Mouse (Mus musculus): ENCODE data around the gene Rgs3. TPM values are rescaled to one million over a fixed set of nuclear protein-coding genes. Genes with fewer than 3 reads are reported as not detected.

Rgs3 gene
- polyA plus RNA-seq, 1 experiment, result 43.1 TPM

DNA sequence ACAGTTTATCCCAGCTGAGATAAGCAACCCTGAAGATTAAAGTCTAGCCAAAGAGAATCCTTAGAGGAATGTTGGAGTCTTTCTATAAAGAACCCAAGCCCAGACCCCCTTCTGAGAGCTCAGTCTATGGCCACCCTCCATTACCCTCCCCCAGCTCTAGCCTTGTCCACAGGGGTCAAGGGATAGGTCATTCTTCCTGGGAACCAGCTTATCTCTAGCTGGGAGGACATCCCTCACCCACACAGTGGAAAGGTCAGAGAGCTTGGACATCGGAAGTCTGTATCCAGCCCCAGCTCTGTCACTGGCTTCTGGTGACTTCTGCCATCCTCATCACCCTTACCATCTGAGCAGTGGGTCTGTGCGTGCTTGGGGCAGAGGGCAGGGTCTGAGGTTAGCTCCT, 75.2 kb downstream of the Rgs3 start:
- Histone ChIP-seq H3K4me1 (ENCODE audit: control insufficient read depth, insufficient read depth, low read length) (peaks cover 9% of the 10 kb centered on the region; the same call in 1 of the 2 replicates), H3K27me3 (replicated peaks; ENCODE audit: control insufficient read depth, insufficient read depth, low read length) (no peaks in the 10 kb centered on the region), H3K4me3 (ENCODE audit: insufficient read depth, low read depth, low read length) (no peak overlapping the region), H3K27ac (ENCODE audit: insufficient read depth, low read depth, low read length) (no peak overlapping the region), H3K36me3 (ENCODE audit: control insufficient read depth, insufficient read depth, low read length) (no peaks in the 10 kb centered on the region)
- TF ChIP-seq CTCF (conservative IDR thresholded peaks at IDR 0.05; ENCODE audit: insufficient read depth, insufficient read length, low read depth, low read length) (no peak), POLR2A (IDR thresholded peaks at IDR 0.05; ENCODE audit: low read depth, low read length) (no peak)
- no peak for DNase-seq
- 75% methylated on average over 2 of the region's 2 CpGs for WGBS

DNA sequence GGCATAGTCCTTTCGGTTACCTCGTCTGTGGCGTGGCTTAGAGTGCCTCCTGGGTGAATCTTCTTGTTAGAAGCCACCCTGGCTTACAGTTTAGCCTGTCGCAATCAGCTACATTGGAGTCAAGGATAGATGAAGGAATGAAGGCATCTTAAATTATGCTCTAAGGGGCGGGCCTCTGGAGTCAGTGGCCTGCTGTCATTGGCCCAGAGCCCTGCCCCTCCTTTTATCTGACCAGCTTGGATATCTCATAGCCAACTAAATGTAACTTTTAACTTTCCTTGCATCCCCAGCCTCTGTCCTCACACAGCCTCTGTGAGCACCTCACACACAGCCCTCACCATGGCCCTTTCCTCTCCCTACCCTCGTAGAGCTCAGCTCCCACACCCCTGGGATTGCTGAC, 76.4 kb downstream of the Rgs3 start:
- DNase-seq, result no peak
- 87% methylated on average over 6 of the region's 6 CpGs for WGBS
- Histone ChIP-seq H3K4me1 (ENCODE audit: control insufficient read depth, insufficient read depth, low read length) (peaks cover 6% of the 10 kb centered on the region; the same call in 1 of the 2 replicates), H3K4me3 (ENCODE audit: insufficient read depth, low read depth, low read length) (no peak overlapping the region), H3K27me3 (replicated peaks; ENCODE audit: control insufficient read depth, insufficient read depth, low read length) (no peaks in the 10 kb centered on the region), H3K27ac (ENCODE audit: insufficient read depth, low read depth, low read length) (no peak overlapping the region), H3K36me3 (ENCODE audit: control insufficient read depth, insufficient read depth, low read length) (no peaks in the 10 kb centered on the region)
- TF ChIP-seq POLR2A (IDR thresholded peaks at IDR 0.05; ENCODE audit: low read depth, low read length) (no peak), CTCF (conservative IDR thresholded peaks at IDR 0.05; ENCODE audit: insufficient read depth, insufficient read length, low read depth, low read length) (no peak)

- peak; percentile 84 for DNase-seq
- no peak overlapping the region for H3K27ac ChIP-seq (ENCODE audit: insufficient read depth, low read depth, low read length)
- 60% methylated on average over 4 of the region's 4 CpGs for WGBS
Measured at GRCm38 (mm10) chr4:62637856-62638604, 78.4 kb downstream of the Rgs3 start.

DNA sequence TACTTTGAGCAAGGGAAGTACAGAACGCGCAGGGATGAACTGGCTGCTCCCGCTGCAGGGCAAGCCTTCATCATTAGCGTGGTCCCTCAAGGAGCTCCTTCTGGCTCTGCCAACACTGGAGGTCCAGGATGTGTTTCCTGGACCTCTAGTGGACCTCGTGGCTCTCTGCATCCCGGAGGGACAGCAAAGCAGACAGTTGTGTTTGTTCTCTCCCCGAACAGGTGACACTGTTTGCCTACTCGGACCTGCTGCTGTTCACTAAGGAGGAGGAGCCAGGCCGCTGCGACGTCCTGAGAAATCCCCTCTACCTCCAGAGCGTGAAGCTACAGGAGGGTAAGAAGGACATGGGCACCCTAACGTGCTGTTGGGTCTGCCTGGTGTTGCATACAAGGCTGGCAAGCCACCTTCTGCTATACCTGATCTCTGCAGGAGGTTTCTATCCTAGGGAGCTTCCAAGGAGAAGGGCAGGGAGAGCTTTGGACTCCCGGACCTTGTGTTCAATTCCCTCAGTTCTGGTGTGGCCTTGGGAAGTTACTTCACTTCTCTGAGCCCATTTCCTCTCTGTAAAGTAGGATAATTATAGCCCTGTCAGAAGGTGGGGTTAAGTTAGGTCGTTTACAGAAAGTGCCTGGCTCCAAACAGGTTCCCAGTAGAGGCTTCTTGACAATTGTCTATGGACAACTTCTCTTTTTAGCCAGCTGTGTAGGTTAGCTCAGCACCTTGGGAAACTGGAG, 81.0 kb downstream of the Rgs3 start:
- Histone ChIP-seq H3K36me3 (ENCODE audit: control insufficient read depth, insufficient read depth, low read length) (no peaks in the 10 kb centered on the region), H3K4me3 (ENCODE audit: insufficient read depth, low read depth, low read length) (no peak overlapping the region), H3K4me1 (ENCODE audit: control insufficient read depth, insufficient read depth, low read length) (peaks cover 6% of the 10 kb centered on the region; the same call in 1 of the 2 replicates), H3K27ac (ENCODE audit: insufficient read depth, low read depth, low read length) (peak overlapping the region; percentile 55), H3K27me3 (replicated peaks; ENCODE audit: control insufficient read depth, insufficient read depth, low read length) (no peaks in the 10 kb centered on the region)
- TF ChIP-seq POLR2A (IDR thresholded peaks at IDR 0.05; ENCODE audit: low read depth, low read length) (no peak), CTCF (conservative IDR thresholded peaks at IDR 0.05; ENCODE audit: insufficient read depth, insufficient read length, low read depth, low read length) (0 out of 2 replicates have a peak, but pooled peaks have one; percentile 10)
- 57% methylated on average over 15 of the region's 15 CpGs for WGBS
- peak; percentile 50 for DNase-seq

More at GRCm38 (mm10) chr4:62637856-62638604, 78.4 kb downstream of the Rgs3 start:
- Histone ChIP-seq H3K27me3 (replicated peaks; ENCODE audit: control insufficient read depth, insufficient read depth, low read length) (no peaks in the 10 kb centered on the region), H3K36me3 (ENCODE audit: control insufficient read depth, insufficient read depth, low read length) (no peaks in the 10 kb centered on the region), H3K4me3 (ENCODE audit: insufficient read depth, low read depth, low read length) (no peak overlapping the region), H3K4me1 (ENCODE audit: control insufficient read depth, insufficient read depth, low read length) (peaks cover 6% of the 10 kb centered on the region; the same call in 1 of the 2 replicates)
- no peak for TF ChIP-seq CTCF (conservative IDR thresholded peaks at IDR 0.05; ENCODE audit: insufficient read depth, insufficient read length, low read depth, low read length)
- TF ChIP-seq POLR2A (IDR thresholded peaks at IDR 0.05; ENCODE audit: low read depth, low read length), result no peak

DNA sequence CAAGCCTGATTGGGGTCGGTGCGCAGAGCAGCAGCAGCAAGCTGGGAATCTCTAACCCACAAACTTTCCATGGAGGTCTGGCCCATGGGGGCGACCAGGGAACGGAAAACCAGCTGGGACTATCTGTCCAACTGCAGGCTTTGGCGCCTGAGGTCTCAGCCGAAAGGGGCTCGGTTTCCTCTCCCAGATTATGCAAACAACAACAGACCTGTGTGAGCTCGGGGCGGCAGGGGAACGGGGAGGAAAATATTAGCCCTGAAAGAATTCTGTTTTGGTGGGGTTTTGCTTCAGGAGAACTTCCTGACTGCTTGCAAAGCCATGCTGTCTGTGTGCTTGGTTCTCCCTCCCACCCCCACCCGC, 81.6 kb downstream of the Rgs3 start:
- TF ChIP-seq POLR2A (IDR thresholded peaks at IDR 0.05; ENCODE audit: low read depth, low read length) (no peak), CTCF (conservative IDR thresholded peaks at IDR 0.05; ENCODE audit: insufficient read depth, insufficient read length, low read depth, low read length) (no peak)
- peaks cover 6% of the 10 kb centered on the region; the same call in 1 of the 2 replicates for H3K4me1 ChIP-seq (ENCODE audit: control insufficient read depth, insufficient read depth, low read length)
- WGBS, result 61% methylated on average over 11 of the region's 11 CpGs
- no peaks in the 10 kb centered on the region for H3K36me3 ChIP-seq (ENCODE audit: control insufficient read depth, insufficient read depth, low read length)
- H3K27me3 ChIP-seq (replicated peaks; ENCODE audit: control insufficient read depth, insufficient read depth, low read length), result no peaks in the 10 kb centered on the region
- peak overlapping the region; percentile 13; the same call in 1 of the 2 replicates for H3K27ac ChIP-seq (ENCODE audit: insufficient read depth, low read depth, low read length)
- peak; percentile 43 for DNase-seq
- H3K4me3 ChIP-seq (ENCODE audit: insufficient read depth, low read depth, low read length), result no peak overlapping the region

DNA sequence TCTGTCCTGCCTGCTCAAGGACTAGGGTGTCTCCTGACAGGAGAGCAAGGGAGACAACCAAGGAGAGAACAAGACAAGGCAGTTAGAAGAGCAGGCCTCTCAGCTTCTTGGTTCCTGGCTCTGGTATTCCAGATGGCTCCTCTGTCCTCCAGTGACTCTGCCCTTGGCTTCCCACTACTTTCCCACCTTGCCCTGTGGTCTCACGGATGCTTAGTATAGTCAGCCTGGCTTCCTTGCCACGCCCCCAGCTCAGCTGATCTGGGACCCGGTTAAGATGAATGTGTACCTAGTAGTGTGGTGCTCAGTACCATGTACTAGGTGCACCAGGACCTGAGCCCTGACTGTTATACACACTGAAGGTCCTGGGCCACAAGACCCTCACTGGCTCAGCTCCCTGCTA, 82.0 kb downstream of the Rgs3 start:
- Histone ChIP-seq H3K36me3 (ENCODE audit: control insufficient read depth, insufficient read depth, low read length) (no peaks in the 10 kb centered on the region), H3K27ac (ENCODE audit: insufficient read depth, low read depth, low read length) (peak overlapping the region; percentile 7; the same call in 1 of the 2 replicates), H3K4me1 (ENCODE audit: control insufficient read depth, insufficient read depth, low read length) (peaks cover 6% of the 10 kb centered on the region; the same call in 1 of the 2 replicates), H3K4me3 (ENCODE audit: insufficient read depth, low read depth, low read length) (no peak overlapping the region), H3K27me3 (replicated peaks; ENCODE audit: control insufficient read depth, insufficient read depth, low read length) (no peaks in the 10 kb centered on the region)
- WGBS, result 73% methylated on average over 3 of the region's 3 CpGs
- TF ChIP-seq CTCF (conservative IDR thresholded peaks at IDR 0.05; ENCODE audit: insufficient read depth, insufficient read length, low read depth, low read length) (no peak), POLR2A (IDR thresholded peaks at IDR 0.05; ENCODE audit: low read depth, low read length) (no peak)
- no peak for DNase-seq

- Histone ChIP-seq H3K27ac (ENCODE audit: insufficient read depth, low read depth, low read length) (no peak overlapping the region), H3K4me1 (ENCODE audit: control insufficient read depth, insufficient read depth, low read length) (peaks cover 3% of the 10 kb centered on the region; the same call in 1 of the 2 replicates), H3K4me3 (ENCODE audit: insufficient read depth, low read depth, low read length) (no peak overlapping the region), H3K36me3 (ENCODE audit: control insufficient read depth, insufficient read depth, low read length) (no peaks in the 10 kb centered on the region), H3K27me3 (replicated peaks; ENCODE audit: control insufficient read depth, insufficient read depth, low read length) (no peaks in the 10 kb centered on the region)
- 69% methylated on average over 8 of the region's 8 CpGs for WGBS
- TF ChIP-seq CTCF (conservative IDR thresholded peaks at IDR 0.05; ENCODE audit: insufficient read depth, insufficient read length, low read depth, low read length) (no peak), POLR2A (IDR thresholded peaks at IDR 0.05; ENCODE audit: low read depth, low read length) (no peak)
- DNase-seq, result peak; percentile 70
Measured at GRCm38 (mm10) chr4:62643401-62643800, 83.8 kb downstream of the Rgs3 start.

All from kidney, adult 2 months (tissue).